Mouse (Mus musculus): Measurements from ENCODE around the gene Iqcf6. TPM values are rescaled to one million over a fixed set of nuclear protein-coding genes. Genes with fewer than 3 reads are reported as not detected.

Iqcf6 gene
- polyA plus RNA-seq, 1 experiment from 2014 or later, result not detected

- Histone ChIP-seq H3K27ac (ENCODE audit: low read length) (no peak overlapping the region), H3K4me2 (replicated peaks; ENCODE audit: low read depth, low read length) (no peak overlapping the region), H3K9ac (replicated peaks; ENCODE audit: low read depth) (no peak overlapping the region), H3K4me3 (ENCODE audit: low read depth, low read length) (no peak overlapping the region), H3K36me3 (ENCODE audit: insufficient read depth, low read length) (no peaks in the 10 kb centered on the region), H3K4me1 (ENCODE audit: insufficient read depth, low read depth, low read length) (0 out of 2 replicates have a peak, but pooled peaks cover 5% of the 10 kb centered on the region), H3K9me3 (ENCODE audit: low read length) (no peaks in the 10 kb centered on the region), H3K27me3 (replicated peaks; ENCODE audit: insufficient read depth, low read length) (peaks cover 9% of the 10 kb centered on the region)
- WGBS, result 62% methylated on average over 1 of the region's 1 CpGs
- DNase-seq (ENCODE audit: low spot score), result no peak
- TF ChIP-seq EP300 (IDR thresholded peaks at IDR 0.05) (no peak), CTCF (IDR thresholded peaks at IDR 0.05) (peak; percentile 47)
- no peak for ATAC-seq
Observed at GRCm38 (mm10) chr9:106652720-106653119, 26.3 kb downstream of the Iqcf6 start.

GRCm38 (mm10) chr9:106655884-106656720 lies 29.7 kb downstream of the Iqcf6 start, which contains the start of gene Grm2:
TSS of gene Grm2 (minus strand) at chr9:106656082.
- Histone ChIP-seq H3K9ac (replicated peaks; ENCODE audit: low read depth) (no peak within 1 kb of the TSS), H3K9me3 (ENCODE audit: low read length) (no peaks in the 10 kb centered on the region), H3K4me1 (ENCODE audit: insufficient read depth, low read depth, low read length) (0 out of 2 replicates have a peak, but pooled peaks cover 5% of the 10 kb centered on the region), H3K4me2 (replicated peaks; ENCODE audit: low read depth, low read length) (peak within 1 kb of the TSS; percentile 41), H3K4me3 (ENCODE audit: low read depth, low read length) (no peak within 1 kb of the TSS; the same call in 1 of the 2 replicates), H3K36me3 (ENCODE audit: insufficient read depth, low read length) (peaks cover 8% of the 10 kb centered on the region), H3K27me3 (replicated peaks; ENCODE audit: insufficient read depth, low read length) (peaks cover 9% of the 10 kb centered on the region), H3K27ac (ENCODE audit: low read length) (no peak within 1 kb of the TSS)
- TF ChIP-seq CTCF (IDR thresholded peaks at IDR 0.05) (no peak), EP300 (IDR thresholded peaks at IDR 0.05) (no peak)
- 2% methylated on average over 32 of the region's 44 CpGs for WGBS
- DNase-seq (ENCODE audit: low spot score) (peak; percentile 77), ATAC-seq (peak; percentile 77)

- Histone ChIP-seq H3K27me3 (replicated peaks; ENCODE audit: insufficient read depth, low read length) (peaks cover 9% of the 10 kb centered on the region), H3K36me3 (ENCODE audit: insufficient read depth, low read length) (peaks cover 13% of the 10 kb centered on the region), H3K4me1 (ENCODE audit: insufficient read depth, low read depth, low read length) (0 out of 2 replicates have a peak, but pooled peaks cover 5% of the 10 kb centered on the region), H3K4me2 (replicated peaks; ENCODE audit: low read depth, low read length) (no peak overlapping the region), H3K9ac (replicated peaks; ENCODE audit: low read depth) (no peak overlapping the region), H3K9me3 (ENCODE audit: low read length) (no peaks in the 10 kb centered on the region), H3K4me3 (ENCODE audit: low read depth, low read length) (no peak overlapping the region), H3K27ac (ENCODE audit: low read length) (no peak overlapping the region)
- DNase-seq (ENCODE audit: low spot score), result no peak
- ATAC-seq, result no peak
- 45% methylated on average over 5 of the region's 5 CpGs for WGBS
- TF ChIP-seq CTCF (IDR thresholded peaks at IDR 0.05) (no peak), EP300 (IDR thresholded peaks at IDR 0.05) (no peak)
Observed at GRCm38 (mm10) chr9:106656820-106657219, 30.4 kb downstream of the Iqcf6 start.

GRCm38 (mm10) chr9:106657592-106657991 lies 31.2 kb downstream of the Iqcf6 start:
- ATAC-seq (no peak), DNase-seq (ENCODE audit: low spot score) (no peak)
- Histone ChIP-seq H3K9ac (replicated peaks; ENCODE audit: low read depth) (no peak overlapping the region), H3K4me3 (ENCODE audit: low read depth, low read length) (no peak overlapping the region), H3K4me1 (ENCODE audit: insufficient read depth, low read depth, low read length) (0 out of 2 replicates have a peak, but pooled peaks cover 5% of the 10 kb centered on the region), H3K9me3 (ENCODE audit: low read length) (no peaks in the 10 kb centered on the region), H3K4me2 (replicated peaks; ENCODE audit: low read depth, low read length) (no peak overlapping the region), H3K27ac (ENCODE audit: low read length) (no peak overlapping the region), H3K36me3 (ENCODE audit: insufficient read depth, low read length) (peaks cover 17% of the 10 kb centered on the region), H3K27me3 (replicated peaks; ENCODE audit: insufficient read depth, low read length) (peaks cover 9% of the 10 kb centered on the region)
- TF ChIP-seq CTCF (IDR thresholded peaks at IDR 0.05) (no peak), EP300 (IDR thresholded peaks at IDR 0.05) (no peak)
- WGBS, result 35% methylated on average over 5 of the region's 5 CpGs

DNA sequence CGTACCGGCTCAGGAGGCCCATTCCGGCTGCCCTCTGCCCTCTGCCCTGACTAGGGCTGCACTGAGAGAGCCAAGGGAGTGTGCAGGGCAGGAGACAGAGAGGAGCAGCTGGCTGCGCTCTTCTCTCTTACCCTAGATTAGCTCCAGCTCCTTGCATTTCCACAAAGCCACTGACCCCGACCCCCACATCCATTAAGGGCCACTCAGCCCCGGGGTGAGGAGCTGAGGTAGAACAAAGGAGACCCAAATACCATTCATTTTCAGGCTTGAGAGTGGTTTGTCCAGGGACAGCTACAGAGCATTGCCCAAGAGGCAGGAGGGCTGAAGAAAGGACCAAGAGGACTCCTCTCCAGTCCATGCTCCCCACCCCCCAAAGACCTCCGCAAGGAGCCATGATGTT lies 33.1 kb downstream of the Iqcf6 start:
- no peak overlapping the region for H3K9ac ChIP-seq (replicated peaks; ENCODE audit: low read depth)
- 0 out of 2 replicates have a peak, but pooled peaks cover 5% of the 10 kb centered on the region for H3K4me1 ChIP-seq (ENCODE audit: insufficient read depth, low read depth, low read length)
- no peak overlapping the region for H3K4me2 ChIP-seq (replicated peaks; ENCODE audit: low read depth, low read length)
- 68% methylated on average over 7 of the region's 7 CpGs for WGBS
- H3K9me3 ChIP-seq (ENCODE audit: low read length), result no peaks in the 10 kb centered on the region
- TF ChIP-seq CTCF (IDR thresholded peaks at IDR 0.05), result no peak
- TF ChIP-seq EP300 (IDR thresholded peaks at IDR 0.05), result no peak
- DNase-seq (ENCODE audit: low spot score) (no peak), ATAC-seq (no peak)
- no peak overlapping the region for H3K27ac ChIP-seq (ENCODE audit: low read length)
- no peak overlapping the region for H3K4me3 ChIP-seq (ENCODE audit: low read depth, low read length)
- peaks cover 19% of the 10 kb centered on the region for H3K36me3 ChIP-seq (ENCODE audit: insufficient read depth, low read length)
- H3K27me3 ChIP-seq (replicated peaks; ENCODE audit: insufficient read depth, low read length), result peaks cover 9% of the 10 kb centered on the region

GRCm38 (mm10) chr9:106659935-106660334 lies 33.6 kb downstream of the Iqcf6 start:
- 81% methylated on average over 1 of the region's 1 CpGs for WGBS
- peaks cover 19% of the 10 kb centered on the region for H3K36me3 ChIP-seq (ENCODE audit: insufficient read depth, low read length)

More at GRCm38 (mm10) chr9:106659935-106660334, 33.6 kb downstream of the Iqcf6 start:
- Histone ChIP-seq H3K4me2 (replicated peaks; ENCODE audit: low read depth, low read length) (no peak overlapping the region), H3K4me3 (ENCODE audit: low read depth, low read length) (no peak overlapping the region), H3K9ac (replicated peaks; ENCODE audit: low read depth) (no peak overlapping the region), H3K27me3 (replicated peaks; ENCODE audit: insufficient read depth, low read length) (peaks cover 9% of the 10 kb centered on the region), H3K9me3 (ENCODE audit: low read length) (no peaks in the 10 kb centered on the region), H3K4me1 (ENCODE audit: insufficient read depth, low read depth, low read length) (0 out of 2 replicates have a peak, but pooled peaks cover 5% of the 10 kb centered on the region), H3K27ac (ENCODE audit: low read length) (no peak overlapping the region)
- DNase-seq (ENCODE audit: low spot score) (no peak), ATAC-seq (no peak)
- TF ChIP-seq CTCF (IDR thresholded peaks at IDR 0.05) (no peak), EP300 (IDR thresholded peaks at IDR 0.05) (no peak)
